Mouse (Mus musculus) layer of hippocampus, adult 2 months (tissue): Measurements from ENCODE around the gene Cog7. TPM values are rescaled to one million over a fixed set of nuclear protein-coding genes. Genes with fewer than 3 reads are reported as not detected.

Experiments
- DNase-seq, 2 experiments: peaks; one replicate each; pipeline ENCODE4 v3.0.0; 2022; ENCODE audit warnings: low spot score in 2 of 2
- H3K27ac ChIP-seq: fragments of 200-600 bp; 2 replicates; pipeline ENCODE4 v1.8.1; 2022
- H3K4me3 ChIP-seq: fragments of 200-600 bp; 2 replicates; pipeline ENCODE4 v1.8.1; 2022; ENCODE audit warnings: mild to moderate bottlenecking
- CTCF ChIP-seq: fragments of 200-600 bp; conservative IDR thresholded peaks from 2 replicates; pipeline ENCODE4 v1.8.1; 2022; ENCODE audit warnings: antibody characterized with exemption, mild to moderate bottlenecking, moderate library complexity
- long read RNA-seq, 2 experiments: library from polyadenylated mRNA; stranded (forward); transcript quantifications; one replicate each; pipeline ENCODE4 v2.0.0; 2021; ENCODE audit warnings: borderline mapping rate in 2 of 2
- total RNA-seq, 2 experiments: library from RNA; stranded (reverse); gene quantifications; 2 replicates each; pipeline ENCODE4 v1.2.3; 2021

Cog7 gene
- total RNA-seq = 10 to 100 TPM; 41.6 to 44.3 TPM
- long read RNA-seq, experiment 1, transcript Cog7-201 (17 exons, 2,902 nt) = major isoform, 26 of 42 reads
- long read RNA-seq, experiment 1, partial matches to known transcripts = 5 of 42 reads
- long read RNA-seq, experiment 1, other reads (novel, unspliced or antisense) = 11 of 42 reads
- long read RNA-seq, experiment 2, transcript Cog7-201 (17 exons, 2,902 nt) = major isoform, 25 of 44 reads
- long read RNA-seq, experiment 2, partial matches to known transcripts = 7 of 44 reads
- long read RNA-seq, experiment 2, other reads (novel, unspliced or antisense) = 12 of 44 reads

DNA sequence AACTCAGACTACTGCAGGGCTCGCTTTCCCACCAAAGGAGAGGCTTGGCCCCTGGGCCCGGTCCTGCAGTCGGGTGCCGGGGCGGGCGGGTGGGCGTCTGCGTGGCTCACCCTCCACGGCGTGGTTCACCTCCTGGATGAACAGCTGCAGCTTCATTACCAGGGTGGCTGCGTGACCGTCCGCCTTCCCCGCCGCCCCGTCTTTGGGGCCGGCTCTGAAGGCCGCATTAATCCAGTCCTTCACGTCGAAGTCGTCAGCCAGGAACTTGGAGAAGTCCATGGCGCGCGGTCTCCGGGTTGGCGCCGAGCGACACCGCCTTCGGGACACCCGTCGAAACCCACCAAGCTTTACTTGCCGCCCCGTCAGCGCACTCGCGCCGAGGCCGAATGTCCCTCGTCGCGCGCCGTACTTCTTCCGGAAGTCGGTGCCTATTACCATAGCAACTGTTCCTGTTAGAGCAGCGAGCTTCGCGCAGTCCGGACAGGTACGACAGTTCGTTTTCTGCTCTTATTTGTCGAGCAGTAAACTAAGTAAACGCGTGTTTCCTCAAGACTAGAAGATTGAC, at the start of gene Cog7:
TSS of gene Cog7 (minus strand) at position 405 of the 565 bp plus-strand sequence.
- peak; percentile 90 to 95 for DNase-seq
- Histone ChIP-seq H3K4me3 (peak within 1 kb of the TSS; percentile 85), H3K27ac (peak within 1 kb of the TSS; percentile 84)
- no peak for TF ChIP-seq CTCF

DNA sequence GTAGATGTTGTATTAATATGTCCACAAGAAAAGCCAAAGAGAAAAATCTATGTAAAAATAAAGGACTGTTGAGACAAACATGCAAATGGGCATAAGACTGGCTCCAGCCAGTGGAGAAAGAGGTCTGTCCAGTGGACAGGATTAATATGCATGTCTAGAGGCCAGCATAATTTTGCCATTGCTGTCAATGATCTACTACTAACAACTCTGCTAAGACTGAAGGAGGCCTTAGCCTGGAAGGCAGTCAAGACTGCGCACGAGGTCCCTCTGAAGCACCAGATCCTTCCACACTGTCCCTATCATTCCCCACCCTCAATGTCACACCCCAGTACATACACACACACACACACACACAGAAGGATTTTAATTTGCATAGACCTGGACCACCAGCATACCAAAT, 40.6 kb upstream of the Cog7 start:
- Histone ChIP-seq H3K4me3 (no peak overlapping the region), H3K27ac (no peak overlapping the region)
- no peak for DNase-seq
- TF ChIP-seq CTCF = no peak

DNA sequence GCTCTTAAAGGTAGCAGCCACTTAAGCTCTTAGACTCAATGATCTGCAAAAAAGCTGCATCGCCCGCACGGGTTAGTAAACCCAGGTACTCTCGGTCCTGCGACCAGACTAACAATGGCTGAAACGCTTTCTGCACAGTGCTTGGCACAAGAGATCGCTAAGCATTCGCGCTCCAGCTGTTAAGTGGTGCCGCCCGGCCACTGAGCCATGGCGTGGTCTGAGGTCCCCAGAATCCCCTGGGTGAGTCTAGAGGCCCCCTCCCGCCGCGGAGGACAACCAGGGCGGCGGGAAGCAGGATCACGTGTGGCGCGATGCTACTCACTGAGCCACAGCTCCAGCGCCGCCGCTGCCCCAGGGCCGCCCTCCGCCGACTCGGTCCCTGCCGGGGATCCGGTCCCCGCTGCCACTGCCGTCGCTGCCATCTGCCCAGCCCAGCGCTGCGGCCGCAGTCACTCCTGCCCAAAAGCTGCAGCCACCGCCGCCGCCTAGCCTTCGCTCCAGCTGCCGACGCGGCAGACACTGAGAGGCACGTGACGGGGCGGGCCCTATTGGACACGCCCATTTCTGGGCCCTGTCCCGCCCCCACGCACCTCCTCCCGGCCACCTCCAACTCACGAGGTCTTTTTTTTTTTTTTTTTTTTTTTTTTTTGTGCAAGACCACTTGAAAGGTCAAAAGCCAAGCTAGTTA, 39.3 kb upstream of the Cog7 start, which contains the start of gene Gga2:
TSS of gene Gga2 (minus strand) at position 556 of the 688 bp plus-strand sequence.
- no peak for TF ChIP-seq CTCF
- peak; percentile 83 to 84 for DNase-seq
- Histone ChIP-seq H3K27ac (peak within 1 kb of the TSS; percentile 94), H3K4me3 (peak within 1 kb of the TSS; percentile 84)

DNA sequence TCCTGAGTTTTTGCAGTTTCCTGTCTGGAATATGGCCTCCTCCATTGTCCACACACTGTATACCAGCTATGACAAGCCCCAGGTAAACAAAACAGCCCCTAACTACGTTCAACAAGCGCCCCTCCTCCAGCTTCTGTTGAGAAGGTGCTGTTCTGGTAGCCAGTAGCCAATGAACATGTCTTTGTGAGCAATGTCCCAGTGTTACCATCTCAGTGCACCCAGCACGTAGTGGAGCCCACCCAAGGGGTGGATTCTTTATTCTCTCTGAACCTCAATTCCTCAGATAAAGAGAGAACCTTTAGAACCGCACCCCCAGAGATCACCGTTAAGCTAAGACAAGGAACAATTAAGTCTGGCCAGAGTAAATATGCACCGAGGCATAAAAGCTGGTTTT, 38.8 kb upstream of the Cog7 start:
- no peak for DNase-seq
- H3K27ac ChIP-seq = peak overlapping the region; percentile 94
- no peak for TF ChIP-seq CTCF
- peak overlapping the region; percentile 84 for H3K4me3 ChIP-seq

DNA sequence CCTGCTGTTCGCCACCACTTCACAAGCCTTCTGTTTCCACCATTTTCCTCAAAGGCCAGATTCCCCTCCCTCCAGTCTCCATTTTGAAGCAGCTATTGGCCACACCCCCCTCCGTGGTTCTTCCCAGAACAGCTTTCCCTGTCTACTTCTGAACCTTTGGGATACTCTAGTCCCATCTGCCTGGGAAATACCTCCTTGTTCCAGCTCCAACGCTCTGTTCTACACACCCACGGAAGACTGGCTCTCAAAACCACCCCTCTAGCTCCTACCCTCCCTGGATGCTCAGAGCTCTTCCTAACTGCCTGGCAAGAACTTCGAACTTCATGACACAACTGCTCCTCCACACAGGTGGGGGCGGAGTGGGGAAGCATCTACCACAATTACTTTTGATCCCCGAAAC, 37.5 kb upstream of the Cog7 start:
- Histone ChIP-seq H3K27ac (peak overlapping the region; percentile 94; the same call in 1 of the 2 replicates), H3K4me3 (peak overlapping the region; percentile 84; the same call in 1 of the 2 replicates)
- peak; percentile 45 to 55 for DNase-seq
- TF ChIP-seq CTCF = no peak

DNA sequence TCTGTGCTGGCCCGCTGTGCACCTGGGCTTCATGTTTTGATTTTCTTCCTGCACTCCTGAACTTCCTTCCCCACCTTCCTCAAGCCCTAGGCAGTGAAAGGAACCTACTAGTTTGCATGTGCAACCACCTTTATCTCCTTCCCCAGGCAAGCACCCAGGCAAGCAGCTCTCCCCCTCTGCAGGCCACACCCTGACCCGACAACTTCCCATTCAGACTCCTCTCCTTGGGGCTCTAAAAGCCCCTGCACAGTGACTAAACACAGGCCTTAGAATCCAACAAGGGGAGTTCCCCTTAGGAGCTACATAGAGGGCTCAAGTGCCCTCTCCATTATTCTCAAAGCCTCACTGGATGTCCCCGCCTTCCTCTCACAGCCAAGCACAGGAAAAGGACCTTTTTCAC, 36.7 kb upstream of the Cog7 start:
- no peak for TF ChIP-seq CTCF
- no peak for DNase-seq
- H3K27ac ChIP-seq = no peak overlapping the region
- H3K4me3 ChIP-seq = peak overlapping the region; percentile 84; the same call in 1 of the 2 replicates

DNA sequence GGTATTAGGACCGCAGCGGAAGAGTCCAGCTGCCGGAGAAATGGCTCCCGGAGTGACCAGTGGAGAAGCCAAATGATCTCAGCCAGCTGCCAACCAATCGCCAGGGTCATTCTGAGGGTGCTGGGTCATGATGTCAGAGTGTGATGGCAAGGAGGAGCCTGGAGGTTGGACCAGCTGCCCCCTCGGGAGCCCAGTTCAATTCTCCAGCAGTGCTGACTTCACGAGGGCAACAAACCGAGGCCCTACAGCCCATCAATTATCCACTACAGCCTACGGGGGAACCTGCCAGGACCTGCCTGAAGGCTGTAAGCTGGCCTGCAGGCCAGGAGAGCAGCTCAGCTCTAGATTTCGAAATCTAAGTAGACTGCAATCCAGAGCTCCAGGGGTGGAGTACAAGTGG, 34.2 kb upstream of the Cog7 start:
- no peak for DNase-seq
- H3K27ac ChIP-seq = no peak overlapping the region
- no peak overlapping the region for H3K4me3 ChIP-seq
- no peak for TF ChIP-seq CTCF

DNA sequence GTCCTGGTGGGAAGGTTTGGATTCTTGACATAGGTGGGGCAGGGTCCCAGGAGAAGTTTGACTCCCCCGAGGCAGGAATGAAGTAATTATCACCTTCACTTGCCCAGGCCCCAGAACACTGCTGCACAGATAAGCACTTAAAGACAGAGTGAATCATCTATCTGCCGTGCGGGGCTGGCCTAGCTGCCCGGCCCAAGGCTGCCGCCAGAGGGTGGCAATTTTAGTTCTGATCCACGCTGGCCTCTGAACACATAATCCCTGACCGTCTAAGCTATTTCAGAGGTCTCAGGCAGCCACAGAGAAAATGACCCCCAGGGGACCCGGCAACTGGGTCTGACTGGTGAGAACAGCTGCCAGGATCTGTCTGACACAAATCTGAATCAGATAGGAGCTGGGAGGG, 33.6 kb upstream of the Cog7 start:
- Histone ChIP-seq H3K27ac (no peak overlapping the region), H3K4me3 (no peak overlapping the region)
- DNase-seq = no peak
- TF ChIP-seq CTCF = peak; percentile 50

DNA sequence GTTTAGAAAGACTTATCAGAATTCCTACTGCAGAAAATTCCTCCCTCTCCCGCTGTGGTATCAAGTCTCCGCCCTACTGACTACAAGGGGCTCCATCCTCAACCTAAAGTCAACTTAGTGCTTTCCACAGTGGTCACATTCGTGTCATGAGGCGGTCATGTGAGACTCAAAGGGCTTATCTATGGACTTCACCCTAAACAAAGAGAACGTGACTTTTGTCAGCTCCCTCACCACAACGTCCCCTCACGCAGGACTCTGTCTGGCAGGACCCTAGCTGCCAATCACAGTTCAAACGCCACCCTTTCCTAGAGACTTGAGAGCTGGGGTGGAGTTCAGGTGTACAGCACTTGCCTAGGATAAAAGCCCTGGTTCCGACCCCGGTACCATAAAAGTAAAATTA, 31.4 kb upstream of the Cog7 start:
- Histone ChIP-seq H3K4me3 (no peak overlapping the region), H3K27ac (no peak overlapping the region)
- TF ChIP-seq CTCF = no peak
- DNase-seq = no peak

DNA sequence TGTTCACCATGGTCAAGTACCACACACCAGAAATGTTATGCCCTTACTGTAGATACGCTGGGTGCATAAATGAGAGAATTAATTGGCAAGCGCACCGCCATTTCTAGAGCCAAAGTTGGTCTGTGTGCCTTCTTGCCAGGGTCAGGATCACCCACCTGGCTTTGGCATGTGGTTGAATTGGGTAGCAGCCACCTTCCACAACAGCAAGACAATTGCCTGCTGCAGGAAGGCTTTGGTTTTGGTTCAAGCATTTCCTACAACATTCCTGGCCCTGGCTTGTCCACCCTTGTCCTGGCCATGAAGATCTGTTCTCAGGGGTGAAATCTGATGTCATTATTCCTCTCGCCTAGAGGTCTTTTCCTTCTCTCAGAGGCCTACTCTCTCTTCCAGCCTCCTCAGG, 30.9 kb upstream of the Cog7 start:
- DNase-seq = no peak
- no peak for TF ChIP-seq CTCF
- H3K27ac ChIP-seq = no peak overlapping the region

DNA sequence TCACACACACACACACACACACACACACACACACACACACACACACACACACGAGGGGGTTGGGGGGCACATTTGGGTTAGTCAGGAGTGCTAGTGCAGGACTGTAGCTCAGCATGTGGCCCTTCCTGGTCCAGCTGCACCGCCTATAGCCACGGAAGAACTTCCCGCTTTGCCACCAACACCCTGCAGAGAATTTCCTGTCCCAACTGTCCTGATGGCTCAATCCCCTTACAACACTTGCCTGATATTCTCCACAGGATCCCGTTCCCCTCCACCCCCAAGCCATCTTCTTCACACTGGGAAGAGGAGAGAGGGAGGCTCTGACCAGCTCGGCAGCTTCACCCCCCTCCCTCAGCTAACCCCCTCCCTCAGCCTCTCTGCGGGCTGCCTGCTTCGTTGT, 18.9 kb upstream of the Cog7 start:
- no peak for TF ChIP-seq CTCF
- Histone ChIP-seq H3K4me3 (no peak overlapping the region), H3K27ac (no peak overlapping the region)
- no peak for DNase-seq

More for the DNA sequence above, 30.9 kb upstream of the Cog7 start:
- H3K4me3 ChIP-seq = no peak overlapping the region

DNA sequence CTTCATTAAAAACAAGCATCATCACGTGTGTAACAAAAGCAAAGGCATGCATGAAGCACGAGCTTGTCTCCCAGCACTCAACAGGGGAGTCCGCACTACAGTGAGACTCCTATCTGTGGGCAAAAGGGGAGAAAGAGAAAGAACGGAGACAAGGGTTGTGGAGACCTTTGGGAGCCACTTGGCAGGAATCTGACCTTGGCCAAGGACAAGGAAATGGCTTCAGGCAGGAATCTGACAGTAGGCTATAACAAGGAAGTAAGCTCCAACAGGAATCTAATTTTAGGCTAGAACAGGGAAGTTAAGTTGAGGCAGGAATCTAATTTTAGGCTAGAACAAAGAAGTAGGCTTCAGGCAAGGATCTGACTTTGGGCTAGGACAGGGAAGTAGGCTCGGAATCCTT, 14.4 kb upstream of the Cog7 start:
- no peak overlapping the region for H3K27ac ChIP-seq
- no peak for DNase-seq
- H3K4me3 ChIP-seq = no peak overlapping the region
- TF ChIP-seq CTCF = no peak

DNA sequence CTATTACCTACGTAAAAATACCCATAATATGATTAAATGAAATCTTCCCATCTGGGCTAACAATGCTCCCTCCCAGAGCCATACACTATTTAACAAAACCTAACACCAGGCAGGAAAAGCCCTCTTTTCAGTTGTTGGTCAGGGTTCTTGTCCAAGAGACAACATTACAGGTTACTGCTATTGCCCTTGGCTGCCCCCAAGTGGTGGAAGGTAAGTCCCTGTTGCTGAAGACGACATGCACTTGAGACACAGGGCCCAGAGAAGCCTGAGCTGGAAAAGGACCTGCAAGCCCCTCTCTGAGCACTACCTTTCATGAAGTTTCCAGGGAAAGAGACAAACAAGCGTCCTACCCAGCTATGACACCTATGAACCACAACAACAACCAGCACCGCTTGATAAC, 6.5 kb downstream of the Cog7 start:
- peak in 1 of 2 experiments; percentile 55 for DNase-seq
- TF ChIP-seq CTCF = peak; percentile 83
- no peak overlapping the region for H3K4me3 ChIP-seq

More for the DNA sequence above, 6.5 kb downstream of the Cog7 start:
- H3K27ac ChIP-seq = no peak overlapping the region
